Mouse (Mus musculus) lung, adult 2 months (tissue): ENCODE measurements around the gene Jazf1.

Source experiments
- CTCF ChIP-seq: fragments of 200-500 bp; IDR thresholded peaks from 2 replicates; pipeline ENCODE4 v1.5.1; 2011; ENCODE audit warnings: mild to moderate bottlenecking, low read length, control low read depth; ENCODE audit not compliant: insufficient read depth
- POLR2A ChIP-seq: fragments of 200-500 bp; IDR thresholded peaks from 2 replicates; pipeline ENCODE4 v1.6.1; 2011; ENCODE audit warnings: low read depth, mild to moderate bottlenecking, control low read depth, low read length, borderline replicate concordance; ENCODE audit errors: extremely low read depth

GRCm38 (mm10) chr6:52730338-52730737 is 338.1 kb downstream of the Jazf1 start:
- TF ChIP-seq CTCF (no peak), POLR2A (no peak)
